Mouse (Mus musculus) forebrain, embryonic 16.5 days (tissue): ENCODE measurements around the gene Gjc2. TPM values are rescaled to one million over a fixed set of nuclear protein-coding genes. Genes with fewer than 3 reads are reported as not detected.
A peak's percentile ranks its signal among the peaks of the same experiment; 100 is the strongest.

ENCODE experiments used
- ATAC-seq: fragments of 200-750 bp; cut with Nextera tagmentation; 2 replicates; pipeline ENCODE4 v1.8.0; 2017; ENCODE audit warnings: mild to moderate bottlenecking, moderate library complexity
- H3K27ac ChIP-seq: fragments of 300-500 bp; sonication (generic); 2 replicates; pipeline ENCODE4 v1.5.1; 2014; ENCODE audit warnings: low read length, control low read depth
- H3K27me3 ChIP-seq: fragments of 300-500 bp; sonication (generic); replicated peaks from 2 replicates; pipeline ENCODE4 v1.6.1; 2014; ENCODE audit warnings: low read length; ENCODE audit not compliant: control insufficient read depth, insufficient read depth
- H3K36me3 ChIP-seq: fragments of 300-500 bp; sonication (generic); 2 replicates; pipeline ENCODE4 v1.6.1; 2014; ENCODE audit not compliant: control insufficient read depth, insufficient read depth
- H3K4me1 ChIP-seq: fragments of 300-500 bp; sonication (generic); replicated peaks from 2 replicates; pipeline ENCODE4 v1.6.1; 2014; ENCODE audit warnings: low read length; ENCODE audit not compliant: control insufficient read depth, insufficient read depth
- H3K4me2 ChIP-seq: fragments of 300-500 bp; sonication (generic); 2 replicates; pipeline ENCODE4 v1.6.1; 2014; ENCODE audit warnings: mild to moderate bottlenecking, low read length, control low read depth
- H3K4me3 ChIP-seq: fragments of 300-500 bp; sonication (generic); replicated peaks from 2 replicates; pipeline ENCODE4 v1.5.1; 2014; ENCODE audit warnings: mild to moderate bottlenecking, low read length, control low read depth
- H3K9ac ChIP-seq: fragments of 300-500 bp; sonication (generic); replicated peaks from 2 replicates; pipeline ENCODE4 v1.6.1; 2014; ENCODE audit warnings: low read depth, low read length, control low read depth
- H3K9me3 ChIP-seq: fragments of 300-500 bp; sonication (generic); 2 replicates; pipeline ENCODE4 v1.6.1; 2016; ENCODE audit warnings: low read length; ENCODE audit not compliant: control insufficient read depth
- WGBS: fragments of 180-500 bp; shearing (Covaris S2); extraction: QIAGEN DNeasy Blood & Tissue Kit; methylation state at CpG from one replicate; pipeline ENCODE4 v1.1.7; 2014; 5-methylcytosine and 5-hydroxymethylcytosine counted together
- polyA plus RNA-seq: library from polyadenylated mRNA; unstranded; fragments of >200 nt; fragmentation: Nextera tagmentation; extraction: Ambion mirVana; gene quantifications from 2 replicates; pipeline ENCODE4 v1.2.1, GENCODE M21; 2015

Gjc2 gene
- polyA plus RNA-seq, 1 experiment from 2014 or later: 0.30 TPM

GRCm38 (mm10) chr11:59135904-59136452, 47.0 kb downstream of the Gjc2 start, which contains the start of gene Obscn:
Obscn (minus strand) TSS chr11:59136402.
- H3K4me3 ChIP-seq: peak within 1 kb of the TSS; percentile 30
- no peaks in the 10 kb centered on the region for H3K36me3 ChIP-seq
- WGBS: 13% methylated on average over 44 of the region's 44 CpGs
- peak within 1 kb of the TSS; percentile 42 for H3K4me2 ChIP-seq
- no peaks in the 10 kb centered on the region for H3K9me3 ChIP-seq
- H3K9ac ChIP-seq: peak within 1 kb of the TSS; percentile 29; the same call in 1 of the 2 replicates
- H3K27me3 ChIP-seq: peaks cover 44% of the 10 kb centered on the region
- no peak for ATAC-seq
- H3K4me1 ChIP-seq: peaks cover 11% of the 10 kb centered on the region; the same call in 1 of the 2 replicates
- H3K27ac ChIP-seq: no peak within 1 kb of the TSS

GRCm38 (mm10) chr11:59135051-59135820, 47.8 kb downstream of the Gjc2 start:
- no peaks in the 10 kb centered on the region for H3K36me3 ChIP-seq
- peaks cover 44% of the 10 kb centered on the region for H3K27me3 ChIP-seq
- 6% methylated on average over 55 of the region's 55 CpGs for WGBS
- H3K9ac ChIP-seq: peak overlapping the region; percentile 29; the same call in 1 of the 2 replicates
- H3K4me3 ChIP-seq: peak overlapping the region; percentile 30
- no peaks in the 10 kb centered on the region for H3K9me3 ChIP-seq
- peak overlapping the region; percentile 42 for H3K4me2 ChIP-seq
- ATAC-seq: no peak
- H3K27ac ChIP-seq: no peak overlapping the region
- H3K4me1 ChIP-seq: peaks cover 11% of the 10 kb centered on the region; the same call in 1 of the 2 replicates

- Histone ChIP-seq H3K36me3 (no peaks in the 10 kb centered on the region), H3K4me1 (peaks cover 11% of the 10 kb centered on the region; the same call in 1 of the 2 replicates), H3K4me3 (peak overlapping the region; percentile 13; the same call in 1 of the 2 replicates), H3K27ac (no peak overlapping the region), H3K27me3 (peaks cover 44% of the 10 kb centered on the region), H3K4me2 (peak overlapping the region; percentile 21), H3K9me3 (no peaks in the 10 kb centered on the region), H3K9ac (no peak overlapping the region)
- ATAC-seq: no peak
- 5% methylated on average over 35 of the region's 35 CpGs for WGBS
Measured at GRCm38 (mm10) chr11:59134373-59134997, 48.5 kb downstream of the Gjc2 start.

GRCm38 (mm10) chr11:59132065-59132464, 50.9 kb downstream of the Gjc2 start:
- H3K9ac ChIP-seq: no peak overlapping the region
- H3K36me3 ChIP-seq: no peaks in the 10 kb centered on the region
- ATAC-seq: no peak
- no peaks in the 10 kb centered on the region for H3K9me3 ChIP-seq
- H3K27me3 ChIP-seq: peaks cover 38% of the 10 kb centered on the region
- WGBS: 68% methylated on average over 2 of the region's 3 CpGs
- no peak overlapping the region for H3K4me3 ChIP-seq
- peaks cover 11% of the 10 kb centered on the region; the same call in 1 of the 2 replicates for H3K4me1 ChIP-seq
- H3K27ac ChIP-seq: no peak overlapping the region
- H3K4me2 ChIP-seq: no peak overlapping the region

GRCm38 (mm10) chr11:59131348-59131919, 51.6 kb downstream of the Gjc2 start:
- H3K4me3 ChIP-seq: no peak overlapping the region
- H3K9ac ChIP-seq: no peak overlapping the region
- H3K36me3 ChIP-seq: no peaks in the 10 kb centered on the region
- H3K27ac ChIP-seq: no peak overlapping the region
- H3K4me2 ChIP-seq: no peak overlapping the region
- ATAC-seq: no peak
- no peaks in the 10 kb centered on the region for H3K9me3 ChIP-seq
- 71% methylated on average over 18 of the region's 18 CpGs for WGBS
- H3K27me3 ChIP-seq: peaks cover 32% of the 10 kb centered on the region
- peaks cover 11% of the 10 kb centered on the region; the same call in 1 of the 2 replicates for H3K4me1 ChIP-seq

- Histone ChIP-seq H3K27me3 (peaks cover 25% of the 10 kb centered on the region), H3K4me2 (no peak overlapping the region), H3K9me3 (no peaks in the 10 kb centered on the region), H3K4me3 (no peak overlapping the region), H3K4me1 (peaks cover 10% of the 10 kb centered on the region; the same call in 1 of the 2 replicates), H3K36me3 (no peaks in the 10 kb centered on the region), H3K27ac (no peak overlapping the region), H3K9ac (no peak overlapping the region)
- 83% methylated on average over 9 of the region's 9 CpGs for WGBS
- ATAC-seq: no peak
Measured at GRCm38 (mm10) chr11:59130782-59131181, 52.2 kb downstream of the Gjc2 start.

Other genes starting within 250 kb of the Gjc2 start
- gene Rnf187, start 244.3 kb downstream of the Gjc2 start, polyA plus RNA-seq: 423 and 435 TPM in 2 replicates
- gene Hist3h2ba, start 234.3 kb downstream of the Gjc2 start, polyA plus RNA-seq: 389 and 395 TPM in 2 replicates
- 150 and 152 TPM in 2 replicates for gene Hist3h2a, start 228.5 kb downstream of the Gjc2 start, polyA plus RNA-seq
- 1.8 and 2.0 TPM in 2 replicates for gene Trim17, start 228.5 kb downstream of the Gjc2 start, polyA plus RNA-seq
- 24.7 and 26.4 TPM in 2 replicates for gene Trim11, start 205.1 kb downstream of the Gjc2 start, polyA plus RNA-seq
- 0.11 and 0.25 TPM in 2 replicates for gene Obscn, start 46.8 kb downstream of the Gjc2 start, polyA plus RNA-seq
- 7.9 and 8.0 TPM in 2 replicates for gene Iba57, start 19.5 kb downstream of the Gjc2 start, polyA plus RNA-seq
- gene Guk1, start 9.0 kb upstream of the Gjc2 start, polyA plus RNA-seq: 181 and 201 TPM in 2 replicates
- gene Mrpl55, start 19.3 kb upstream of the Gjc2 start, polyA plus RNA-seq: 87.6 and 95.9 TPM in 2 replicates
- gene 2310033P09Rik, start 25.1 kb upstream of the Gjc2 start, polyA plus RNA-seq: 21.7 and 27.3 TPM in 2 replicates
- 645 and 666 TPM in 2 replicates for gene Arf1, start 45.1 kb upstream of the Gjc2 start, polyA plus RNA-seq
- 0.35 and 0.73 TPM in 2 replicates for gene Wnt3a, start 107.5 kb upstream of the Gjc2 start, polyA plus RNA-seq
- gene Wnt9a, start 123.7 kb upstream of the Gjc2 start, polyA plus RNA-seq: 1.5 and 1.6 TPM in 2 replicates
- gene Prss38, start 192.4 kb upstream of the Gjc2 start, polyA plus RNA-seq: not detected in 2 replicates